Mouse (Mus musculus): ENCODE results near the gene Lrrc58.

Lrrc58 gene

DNA sequence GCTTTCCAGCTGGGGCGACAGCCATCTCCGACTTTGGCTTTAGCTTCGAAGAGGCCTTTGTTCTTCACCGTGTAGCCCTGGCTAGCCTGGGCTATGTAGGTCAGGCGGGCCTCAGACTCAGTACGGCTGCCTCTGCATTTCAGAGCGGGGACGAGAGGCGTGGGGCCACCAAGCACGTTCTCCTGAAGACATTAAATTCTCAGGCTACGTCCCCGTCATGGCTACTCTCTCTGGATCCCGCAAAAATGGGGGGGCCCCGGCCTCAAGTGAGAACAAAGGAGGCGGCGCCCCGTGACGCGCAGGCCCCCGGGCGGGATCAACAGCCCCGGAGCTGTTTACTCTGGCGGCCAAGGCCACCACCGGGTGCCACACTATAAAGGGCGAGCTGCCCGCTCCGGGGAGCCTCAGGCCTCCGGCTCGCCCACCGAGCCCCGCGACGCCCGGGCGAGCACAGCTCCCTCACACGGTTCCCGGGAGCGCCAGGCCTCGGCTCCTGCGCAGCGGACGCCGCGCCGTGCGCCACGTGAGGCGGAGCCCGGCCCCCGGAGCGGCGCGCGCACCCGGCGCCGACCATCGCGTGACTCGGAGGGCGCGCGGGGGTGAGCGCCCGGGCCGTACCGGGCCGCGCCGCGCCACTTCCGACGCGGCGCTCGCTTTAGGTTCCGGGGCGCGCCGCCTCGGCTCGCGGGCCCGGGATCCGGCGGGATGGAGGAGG is at the start of gene Lrrc58:
Gene Lrrc58, plus strand, starts transcription at position 599 of the 715 bp plus-strand sequence.
- peak; percentile 71 to 81 for DNase-seq

DNA sequence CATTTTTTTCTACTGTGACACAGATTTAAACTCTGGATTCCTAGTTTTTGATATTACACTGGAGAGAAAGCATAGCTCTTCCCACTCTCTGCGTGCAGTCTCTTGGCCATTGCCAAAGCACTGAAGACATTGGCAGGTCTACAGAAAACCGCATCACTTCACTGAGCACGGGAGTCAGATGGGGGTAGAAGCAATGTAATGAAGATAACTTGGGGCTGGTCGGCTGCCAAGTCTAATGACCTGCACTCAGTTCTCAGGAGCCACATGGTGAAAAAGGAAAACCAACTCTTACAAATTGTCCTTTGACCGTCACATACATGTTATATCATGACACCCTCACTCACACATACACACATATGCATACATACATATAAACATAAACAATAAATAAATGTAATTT is 44.2 kb upstream of the Lrrc58 start:
- DNase-seq, result no peak

DNA sequence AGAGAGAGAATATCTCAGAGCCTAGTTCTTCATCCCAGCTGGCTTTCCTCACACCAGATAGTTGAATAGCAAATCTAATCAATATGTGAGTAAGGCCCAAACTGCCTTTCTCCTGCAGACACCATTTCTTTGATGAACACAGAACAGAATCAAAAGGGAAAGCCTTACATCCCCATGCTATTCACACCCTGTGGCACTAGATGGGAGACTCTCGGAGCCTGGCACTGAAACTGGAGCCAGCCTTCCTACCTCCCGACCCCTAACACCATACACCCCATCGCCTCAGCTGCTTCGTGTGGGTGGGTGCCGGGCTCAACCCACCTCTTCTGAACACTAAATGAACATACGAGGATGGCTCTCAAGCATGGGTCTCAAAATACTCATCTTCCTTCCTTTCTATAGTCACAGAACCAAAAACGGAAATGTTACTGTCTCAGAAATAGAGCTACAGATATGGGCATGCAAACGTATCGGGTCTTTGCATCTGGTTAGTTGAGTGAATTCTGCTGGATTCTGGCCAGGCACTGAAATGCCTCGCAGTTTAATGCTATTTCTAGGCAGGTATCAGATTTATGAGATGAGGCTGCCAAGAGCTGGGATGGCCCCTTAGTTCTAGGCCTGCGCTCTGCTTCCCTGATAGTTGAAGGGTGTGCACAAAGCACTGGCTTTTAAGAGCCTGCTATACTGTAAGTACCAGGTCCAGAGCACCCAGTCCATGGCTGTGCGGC is 43.2 kb upstream of the Lrrc58 start:
- DNase-seq, result no peak

DNA sequence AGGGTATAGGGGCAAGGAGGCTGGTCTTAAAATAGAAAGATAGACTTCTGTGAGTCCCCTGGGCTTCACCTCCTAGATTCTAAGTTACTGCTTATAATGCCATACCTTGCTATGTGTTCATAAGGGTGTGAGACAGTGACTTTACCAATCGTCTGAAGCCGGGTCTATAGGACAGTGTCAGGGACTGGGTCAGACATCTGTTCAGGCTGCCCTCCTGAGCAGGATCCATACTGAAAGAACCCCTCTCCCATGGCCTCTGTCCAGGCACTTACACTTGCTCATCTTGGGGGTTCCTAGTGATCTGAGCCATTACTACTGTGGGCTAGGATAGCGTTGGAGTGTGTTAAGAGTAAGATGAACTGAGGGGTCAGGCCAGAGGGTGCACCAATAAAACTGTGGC is 41.9 kb upstream of the Lrrc58 start:
- no peak for DNase-seq

DNA sequence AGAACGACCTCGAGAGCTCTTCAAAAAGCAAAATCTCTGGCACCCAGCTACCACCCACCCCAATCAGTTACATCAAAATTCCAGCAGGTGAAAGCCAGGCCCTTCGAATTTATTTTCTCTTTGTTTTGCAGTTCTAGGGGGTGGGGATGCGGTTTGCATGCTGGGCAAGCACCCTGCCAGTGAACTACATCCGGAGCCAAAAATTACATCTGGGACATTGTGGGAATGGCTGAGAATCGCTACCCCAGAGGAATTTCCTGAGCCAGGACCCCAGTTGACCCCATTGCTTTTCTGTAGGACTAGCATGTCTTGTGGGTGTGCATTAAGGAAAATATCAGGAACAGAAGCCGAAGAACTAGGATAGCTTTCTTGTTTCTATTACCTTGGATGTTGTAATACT is 37.1 kb upstream of the Lrrc58 start:
- no peak for DNase-seq

DNA sequence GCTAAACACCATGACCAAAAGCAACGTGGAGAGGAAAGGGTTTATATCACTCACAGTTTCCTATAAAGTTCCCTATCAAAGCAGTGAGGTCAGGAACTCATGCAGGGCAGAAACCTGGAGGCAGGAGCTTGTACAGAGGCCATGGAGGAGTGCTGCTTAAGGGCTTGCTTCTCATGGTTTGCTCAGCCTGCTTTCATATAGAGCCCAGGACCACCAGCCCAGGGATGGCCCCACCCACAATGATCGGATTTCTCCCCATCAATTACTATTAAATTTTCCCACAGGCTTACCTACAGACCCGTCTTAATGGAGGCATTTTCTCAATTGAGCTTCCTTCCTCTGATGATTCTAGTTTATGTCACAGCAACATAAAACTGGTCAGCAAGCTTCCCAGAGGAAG is 30.6 kb upstream of the Lrrc58 start:
- DNase-seq, result no peak

DNA sequence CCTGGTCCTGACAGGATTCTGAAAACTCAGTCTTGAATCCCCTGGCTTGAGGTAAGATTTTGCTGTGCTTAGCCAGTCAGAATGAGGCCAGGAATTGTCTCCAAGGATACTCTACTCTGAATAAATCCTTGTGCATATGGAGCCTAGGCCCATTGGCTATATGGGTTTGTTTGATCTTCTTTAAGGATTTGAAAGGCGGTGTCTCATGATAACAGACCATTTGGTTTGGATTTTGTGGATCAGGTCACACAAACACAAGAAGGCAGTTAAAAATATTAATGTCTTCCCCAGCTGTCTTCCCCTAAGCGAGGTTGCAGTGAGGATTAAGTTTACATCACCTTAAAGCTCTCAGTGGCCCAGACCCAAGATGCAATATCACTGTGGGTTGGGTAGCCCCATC is 25.8 kb upstream of the Lrrc58 start:
- DNase-seq, result no peak

DNA sequence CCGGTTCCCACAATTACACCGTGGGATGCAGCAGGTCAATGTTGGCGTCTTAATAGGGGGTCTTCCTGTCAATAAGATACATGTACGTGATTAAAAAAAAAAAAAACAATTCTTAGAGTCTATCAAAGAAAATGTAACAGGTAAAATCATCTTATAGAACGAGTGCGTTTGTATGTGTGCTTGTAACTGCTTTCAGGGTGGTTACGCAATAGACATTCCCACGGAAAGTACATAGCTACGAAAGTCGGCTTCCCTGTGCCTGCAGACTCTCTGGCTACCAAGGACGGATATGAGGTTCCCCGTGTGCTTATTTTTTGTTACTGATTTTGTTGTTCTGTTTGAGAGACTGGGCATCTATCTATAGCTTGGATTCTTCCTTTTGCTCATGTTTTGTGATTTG is 24.4 kb upstream of the Lrrc58 start:
- no peak for DNase-seq

DNA sequence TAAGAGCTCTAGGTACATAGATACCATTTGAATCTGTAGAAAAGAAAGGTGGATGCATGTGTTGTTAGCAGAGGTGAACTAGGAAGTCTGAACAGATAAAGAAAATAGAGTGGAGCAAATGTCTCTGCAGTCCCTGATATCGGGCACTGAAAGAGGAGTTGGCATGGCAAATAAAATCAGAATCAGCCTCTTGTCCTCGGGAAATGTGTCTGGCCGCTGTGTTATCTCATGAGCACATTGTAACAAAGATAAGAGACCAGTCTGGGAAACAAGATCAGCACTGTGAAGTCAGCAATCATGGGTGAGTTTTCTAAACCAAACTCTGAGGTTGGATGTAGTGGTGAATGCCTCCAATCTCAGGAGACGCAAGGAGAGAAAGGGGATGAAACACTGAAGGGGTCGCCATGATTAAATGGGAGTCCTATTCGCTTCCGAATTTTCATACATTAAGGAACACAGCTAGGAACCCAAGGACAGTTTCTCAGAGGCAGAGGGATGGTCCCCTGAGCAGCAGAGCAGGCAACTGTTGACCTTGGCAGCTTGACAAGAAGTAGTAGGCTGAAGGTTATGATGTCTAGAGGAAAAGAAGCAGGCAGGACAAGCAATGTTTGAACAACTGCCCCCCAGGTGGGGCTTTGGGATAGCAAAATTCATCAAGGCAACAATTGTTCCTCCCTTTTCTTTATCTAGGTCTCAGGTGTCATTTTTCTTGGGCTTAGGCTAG is 22.8 kb upstream of the Lrrc58 start:
- no peak for DNase-seq

DNA sequence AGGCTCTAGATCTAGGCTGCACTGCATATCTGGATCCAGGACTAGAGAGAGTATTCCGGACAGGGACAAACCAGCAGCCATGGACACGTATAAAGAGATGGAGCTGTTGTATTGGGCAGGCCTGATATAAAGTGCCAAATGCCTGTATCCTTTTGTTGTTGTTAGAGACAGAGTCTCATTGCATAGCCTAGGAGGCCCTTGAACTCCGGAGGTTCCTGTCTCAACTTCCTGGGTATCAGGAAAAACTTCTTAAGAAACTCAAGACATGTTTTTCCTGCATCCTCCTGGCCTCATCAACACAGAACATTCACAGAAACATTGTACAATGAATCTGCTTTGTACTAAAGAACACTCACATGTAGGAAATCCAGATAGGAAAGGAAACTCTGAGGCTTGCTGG is 21.1 kb upstream of the Lrrc58 start:
- no peak for DNase-seq

DNA sequence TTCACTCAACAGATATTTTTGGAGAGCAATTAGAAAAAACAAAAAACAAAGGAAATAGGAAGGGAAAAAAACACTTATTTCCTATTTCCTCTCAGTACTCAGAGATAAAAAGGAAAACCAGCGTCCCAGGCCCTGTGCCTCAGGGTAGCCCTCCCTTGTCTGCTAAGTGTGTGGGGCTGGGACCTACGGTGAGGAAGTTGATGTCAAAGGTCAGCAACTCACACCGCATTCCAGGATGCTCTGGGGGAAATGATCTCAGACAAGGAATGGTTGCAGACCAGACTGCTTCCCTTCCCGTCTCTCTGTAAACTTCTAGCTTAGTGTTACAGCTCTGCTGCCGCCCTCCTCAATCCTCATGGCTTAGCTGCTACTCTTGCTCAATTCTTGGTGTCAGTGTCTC is 16.8 kb upstream of the Lrrc58 start:
- DNase-seq, result no peak

DNA sequence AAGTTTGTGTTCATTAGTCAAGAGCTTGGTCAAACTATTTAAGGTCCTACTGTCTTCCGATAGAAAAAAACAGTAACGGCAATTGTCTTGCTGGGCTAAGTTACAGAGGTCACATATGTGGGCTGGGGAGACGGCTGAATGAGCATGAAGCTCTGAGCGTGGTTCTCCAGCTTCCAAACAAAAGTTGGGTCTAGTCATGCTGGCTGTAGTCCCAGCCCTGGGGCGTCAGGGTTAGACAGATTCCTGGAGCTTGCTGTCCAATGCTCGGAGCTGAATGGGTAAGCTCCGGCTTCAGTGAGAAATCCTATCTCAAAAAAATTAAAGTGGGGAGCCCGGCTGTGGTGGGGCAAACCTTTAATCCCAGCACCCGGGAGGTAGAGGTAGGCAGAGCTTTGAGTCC is 14.9 kb upstream of the Lrrc58 start:
- no peak for DNase-seq

DNA sequence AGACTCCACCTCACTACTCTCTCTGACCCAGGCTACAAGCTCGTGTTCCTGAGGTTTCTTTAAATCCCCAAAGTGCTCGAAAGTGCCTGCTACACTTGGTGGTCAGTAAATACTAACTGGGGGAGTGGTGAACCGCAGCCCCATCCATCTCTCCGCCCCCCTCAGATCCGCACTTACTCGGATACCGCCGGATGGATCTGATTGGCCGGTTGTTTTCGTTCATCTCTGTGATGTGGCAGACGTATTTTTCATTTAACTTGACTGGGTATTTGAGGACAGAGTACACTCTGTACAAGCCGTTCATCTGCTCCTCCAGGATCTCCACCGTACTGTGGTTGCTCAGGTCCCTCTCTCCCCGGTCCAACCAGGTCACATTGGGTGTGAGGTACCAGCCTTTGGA is 14.1 kb upstream of the Lrrc58 start:
- no peak for DNase-seq

DNA sequence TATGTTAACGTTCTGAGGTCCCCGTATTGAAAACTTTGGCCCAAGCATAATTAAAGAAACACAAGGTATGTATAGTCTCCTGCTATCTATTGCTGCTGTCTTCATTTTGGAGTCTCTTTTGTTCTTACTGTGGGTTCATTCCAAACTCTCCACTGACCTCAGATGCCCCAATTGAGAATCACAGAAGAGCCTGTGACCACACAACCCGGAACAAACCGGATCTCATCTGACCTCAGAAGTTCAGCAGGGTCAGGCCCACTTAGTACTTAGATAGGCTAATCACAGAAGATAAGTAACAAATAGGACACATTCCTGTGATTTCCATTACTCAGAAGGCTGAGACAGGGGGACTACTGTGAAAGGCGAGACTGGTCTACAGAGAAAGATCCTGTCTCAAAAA is 13.6 kb upstream of the Lrrc58 start:
- DNase-seq, result no peak

DNA sequence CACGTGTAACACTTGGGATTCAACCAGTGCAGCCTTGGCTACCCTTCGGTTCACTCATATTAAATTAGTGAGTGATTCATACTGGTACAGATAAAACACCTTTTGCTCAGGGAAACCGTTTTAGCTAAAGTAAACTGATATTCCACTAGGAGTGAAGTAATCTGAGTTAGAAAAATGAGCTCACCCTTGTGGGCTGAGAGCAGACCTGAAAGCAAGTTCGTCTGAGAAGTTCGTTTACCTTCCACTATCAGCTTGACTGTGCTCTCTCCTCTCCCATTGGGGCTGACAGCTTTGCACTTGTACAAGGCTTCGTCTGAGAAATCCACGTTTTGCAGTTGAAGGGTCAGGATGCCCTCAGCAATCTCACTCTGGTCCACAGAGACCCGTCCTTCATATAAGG is 12.6 kb upstream of the Lrrc58 start:
- DNase-seq, result no peak

DNA sequence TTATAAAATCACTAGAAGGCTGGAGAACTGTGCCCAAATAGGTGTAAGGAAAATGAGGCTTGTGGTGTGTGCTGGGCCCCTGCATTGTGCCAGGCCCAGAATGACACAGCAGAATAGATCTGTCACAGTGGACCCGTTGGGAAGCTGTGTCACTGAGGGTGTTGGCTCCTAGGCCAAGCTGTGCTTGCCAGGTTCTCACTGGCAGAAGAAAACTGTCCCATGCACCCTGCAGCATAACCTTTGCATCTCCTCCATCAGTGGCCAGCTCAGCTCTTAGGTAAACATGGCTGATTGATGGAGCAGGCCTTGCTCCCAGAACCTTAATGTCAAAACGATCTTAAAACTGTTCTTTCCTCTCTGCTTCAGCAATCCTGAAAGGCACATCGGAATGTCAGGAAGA is 11.9 kb upstream of the Lrrc58 start:
- no peak for DNase-seq

DNA sequence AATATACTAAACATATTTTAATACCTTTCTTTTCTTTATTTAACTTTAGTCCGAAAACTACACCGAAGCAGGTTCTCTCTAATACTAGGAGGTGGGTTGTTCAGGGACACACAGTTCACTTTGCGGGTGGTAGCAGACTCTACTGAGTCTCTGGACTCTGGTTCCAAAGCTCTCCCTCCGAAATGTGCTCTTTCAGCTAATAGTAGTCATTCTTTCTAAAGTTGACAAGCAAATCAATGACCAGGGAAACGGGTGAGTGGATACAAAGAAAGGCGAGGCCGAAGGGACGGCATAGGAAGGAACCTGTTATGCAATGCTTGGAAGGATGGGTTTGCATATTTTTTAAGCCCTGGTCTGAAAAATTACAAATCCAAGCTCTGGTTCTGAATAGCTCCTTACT is 10.7 kb upstream of the Lrrc58 start:
- no peak for DNase-seq

DNA sequence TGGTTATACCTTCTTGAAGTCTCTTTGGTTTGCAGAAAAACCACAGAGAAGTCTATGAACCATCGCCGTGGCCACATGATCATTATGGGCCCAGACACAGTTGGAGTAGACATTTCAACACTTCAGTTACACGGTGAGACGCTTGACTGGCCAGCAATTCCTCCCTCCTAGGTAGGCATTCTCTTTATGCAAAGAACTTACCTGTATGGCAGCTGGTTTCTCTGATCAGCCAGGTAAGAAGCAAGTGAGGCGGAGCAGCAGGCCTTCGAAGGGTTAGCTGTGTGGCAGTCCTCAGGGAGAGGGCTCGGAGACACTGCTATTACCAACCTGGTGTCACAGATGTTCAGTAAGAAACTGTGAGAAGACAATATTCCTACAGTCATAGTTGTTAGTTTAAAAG is 8.0 kb upstream of the Lrrc58 start:
- no peak for DNase-seq

DNA sequence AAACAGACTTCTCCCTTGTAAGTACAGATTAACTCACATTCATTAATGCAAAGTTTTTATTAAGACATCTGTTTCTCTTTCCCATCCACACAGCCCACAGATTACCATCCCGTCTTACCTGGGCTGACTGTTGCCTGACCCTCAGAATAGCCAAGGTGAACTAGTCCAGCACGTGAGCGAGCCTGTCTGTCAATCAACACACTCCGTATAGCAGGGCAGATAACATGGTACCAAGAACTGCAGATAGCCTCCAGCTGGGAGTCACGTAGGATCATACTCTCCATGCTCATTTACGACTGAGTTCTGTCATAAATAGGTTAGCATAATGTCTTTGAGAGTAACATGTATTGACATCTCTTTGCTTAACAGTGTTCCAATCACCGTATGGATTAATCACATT is 7.2 kb upstream of the Lrrc58 start, which contains the start of gene Gm36028:
Gene Gm36028, minus strand, starts transcription at position 118 of the 400 bp plus-strand sequence.
- DNase-seq, result no peak

DNA sequence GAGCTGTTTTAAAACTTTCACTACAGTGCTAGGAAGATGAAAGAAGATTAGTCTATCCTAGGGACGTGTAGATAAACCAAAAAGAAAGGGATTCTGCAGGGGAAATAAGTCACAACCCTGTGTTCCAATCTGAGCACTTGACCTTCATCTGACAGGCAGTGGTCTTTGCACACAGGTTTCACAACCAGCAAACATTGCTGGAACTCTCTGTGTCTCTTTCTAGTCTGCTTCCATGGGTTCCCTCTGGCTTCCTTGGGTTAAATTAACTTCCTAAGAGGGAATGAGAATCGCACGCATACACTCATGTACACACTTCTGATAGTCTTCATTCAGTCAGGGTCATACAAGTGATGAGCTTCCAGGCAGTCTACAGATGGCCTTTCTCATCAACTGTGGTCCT is 4.3 kb upstream of the Lrrc58 start:
- no peak for DNase-seq

DNA sequence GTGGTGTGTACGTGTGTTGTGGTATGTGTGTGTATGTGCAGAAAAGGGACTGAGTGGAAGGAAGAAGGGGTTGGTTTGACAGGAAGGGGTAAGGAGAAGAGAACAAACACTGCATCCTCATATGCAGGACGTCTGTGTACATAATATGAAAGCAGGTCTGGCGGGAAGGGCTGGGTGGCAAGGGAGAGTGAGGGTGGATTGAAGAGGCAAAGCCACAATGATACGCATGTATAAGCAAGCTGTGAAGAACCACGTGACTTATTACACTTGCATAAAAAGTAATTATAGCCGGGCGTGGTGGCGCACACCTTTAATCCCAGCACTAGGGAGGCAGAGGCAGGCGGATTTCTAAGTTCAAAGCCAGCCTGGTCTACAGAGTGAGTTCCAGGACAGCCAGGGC is 2.3 kb upstream of the Lrrc58 start:
- DNase-seq, result no peak

DNA sequence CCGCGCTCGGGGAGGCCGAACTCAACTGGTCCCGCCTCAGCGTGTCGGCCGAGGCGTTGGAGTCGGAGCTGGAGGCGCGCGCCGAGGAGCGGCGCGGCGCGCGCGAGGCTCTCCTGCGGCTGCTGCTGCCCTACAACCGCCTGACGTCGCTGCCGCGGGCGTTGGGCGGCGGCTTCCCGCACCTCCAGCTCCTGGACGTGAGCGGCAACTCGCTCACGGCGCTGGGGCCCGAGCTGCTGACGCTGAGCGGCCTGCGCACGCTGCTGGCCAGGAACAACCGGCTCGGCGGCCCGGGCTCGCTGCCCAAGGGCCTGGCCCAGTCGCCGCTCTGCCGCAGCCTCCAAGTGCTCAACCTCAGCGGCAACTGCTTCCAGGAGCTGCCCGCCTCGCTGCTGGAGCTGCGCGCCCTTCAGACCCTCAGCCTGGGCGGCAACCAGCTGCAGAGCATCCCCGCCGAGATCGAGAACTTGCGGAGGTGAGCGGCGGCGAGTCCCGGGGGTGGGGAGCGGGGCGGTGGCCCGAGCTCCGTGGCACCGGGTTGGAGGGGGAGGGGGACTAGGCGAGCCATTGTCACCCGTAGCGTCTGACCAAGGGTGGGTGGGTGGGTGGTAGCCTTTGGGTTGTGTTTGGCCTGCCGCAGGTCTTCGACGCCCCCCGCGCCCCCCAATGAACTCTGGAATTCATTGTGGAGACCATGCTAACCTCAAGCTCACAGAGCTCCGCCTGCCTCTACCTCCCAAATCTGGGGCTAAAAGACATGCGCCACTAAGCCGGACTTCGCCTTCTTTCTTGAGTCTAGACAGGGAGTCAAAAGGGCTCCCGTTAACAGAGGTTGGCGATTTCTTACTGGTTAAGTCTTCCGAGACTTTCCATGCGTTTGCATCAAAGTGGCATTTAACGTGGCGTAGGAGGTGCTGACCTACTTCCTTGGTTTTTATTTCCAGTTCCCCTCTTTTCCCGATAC is 599 bp downstream of the Lrrc58 start:
- peak in 1 of 2 experiments; percentile 35 for DNase-seq

All from spleen, adult 18-20 months (tissue).